Mouse (Mus musculus): ENCODE results near the gene Agk. TPM values are rescaled to one million over a fixed set of nuclear protein-coding genes. Genes with fewer than 3 reads are reported as not detected.

The Agk gene
- total RNA-seq, 2 experiments from 2014 or later, result 60.6 to 62.3 TPM

DNA sequence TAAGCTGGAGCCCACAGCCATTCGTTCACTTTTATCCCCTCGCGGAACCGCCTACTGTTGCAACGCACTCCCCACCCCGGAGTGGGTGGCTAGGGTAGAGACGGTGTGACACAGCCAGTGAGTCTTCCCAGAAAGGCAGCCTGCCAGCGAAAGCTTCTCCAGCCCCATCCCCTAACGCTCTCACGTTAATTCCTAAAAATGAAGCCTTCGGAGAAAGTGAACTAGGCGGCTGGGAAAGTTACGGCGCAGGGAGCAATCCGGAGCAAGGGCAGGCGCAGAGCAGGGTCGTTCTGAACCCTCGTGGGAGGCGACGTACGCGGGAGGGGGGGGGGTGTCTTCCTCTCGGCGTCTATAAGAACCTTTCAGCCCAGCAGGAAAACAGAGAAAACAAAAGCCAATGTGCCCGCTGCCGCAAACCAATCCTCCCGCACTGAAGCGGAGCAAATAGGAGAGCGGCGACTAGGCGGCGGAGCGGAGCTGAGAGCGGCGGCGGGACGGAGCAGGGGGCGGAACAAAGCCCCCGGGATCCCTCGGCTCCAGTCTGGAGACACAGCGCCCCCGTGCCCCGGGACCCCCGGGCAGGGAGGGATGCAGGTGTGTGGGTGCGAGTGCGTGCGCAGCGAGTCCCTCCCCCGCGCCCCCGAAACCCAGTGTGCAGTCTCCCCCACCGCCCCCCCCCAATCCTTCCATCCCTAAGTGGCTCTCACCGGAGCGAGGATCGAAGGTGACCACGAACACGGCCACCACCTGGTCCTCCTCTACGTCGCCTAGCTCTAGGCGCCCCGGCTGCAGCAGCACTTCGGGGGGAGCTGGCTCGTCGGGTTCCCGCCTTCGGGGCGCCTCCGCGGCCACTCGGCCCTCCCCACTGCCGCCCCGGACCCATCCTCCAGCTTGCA, 110.4 kb downstream of the Agk start:
- intact Hi-C loops (cut with DNase I), result loop anchor here (2.0 kb wide), 1 partner anchor 35 kb away; the partner anchor contains the start of gene Ssbp1
- peak; percentile 63 to 77 for DNase-seq (ENCODE audit: extremely low spot score in 1 of 2, low spot score in 2 of 2)

DNA sequence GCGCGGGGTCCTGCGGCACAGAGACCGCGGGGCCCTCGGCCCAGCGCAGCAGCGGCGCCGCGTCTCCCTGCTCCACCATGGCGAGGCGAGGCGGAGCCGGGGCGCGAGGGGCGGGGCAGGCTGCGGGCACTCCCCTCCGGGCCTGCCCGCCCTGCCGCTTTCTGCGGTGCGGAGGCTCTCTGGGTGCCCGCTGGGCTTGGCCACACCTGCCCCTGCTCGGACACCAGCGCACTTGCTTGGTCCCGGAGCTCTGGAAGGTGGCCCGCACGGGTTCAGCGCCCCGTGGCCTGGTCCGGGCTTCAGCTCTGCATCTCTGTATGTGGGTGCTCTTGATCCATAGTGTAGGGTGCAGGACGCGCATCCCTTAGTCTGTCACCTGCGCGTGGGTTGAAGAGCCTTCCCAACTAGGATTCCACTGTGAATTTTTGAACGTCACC, 111.1 kb downstream of the Agk start, which contains the start of gene E330009J07Rik:
E330009J07Rik (minus strand) TSS at position 89 of the 437 bp plus-strand sequence.
- intact Hi-C loops (cut with DNase I), result no loop called here
- DNase-seq (ENCODE audit: extremely low spot score in 1 of 2, low spot score in 2 of 2), result peak in 1 of 2 experiments; percentile 90

DNA sequence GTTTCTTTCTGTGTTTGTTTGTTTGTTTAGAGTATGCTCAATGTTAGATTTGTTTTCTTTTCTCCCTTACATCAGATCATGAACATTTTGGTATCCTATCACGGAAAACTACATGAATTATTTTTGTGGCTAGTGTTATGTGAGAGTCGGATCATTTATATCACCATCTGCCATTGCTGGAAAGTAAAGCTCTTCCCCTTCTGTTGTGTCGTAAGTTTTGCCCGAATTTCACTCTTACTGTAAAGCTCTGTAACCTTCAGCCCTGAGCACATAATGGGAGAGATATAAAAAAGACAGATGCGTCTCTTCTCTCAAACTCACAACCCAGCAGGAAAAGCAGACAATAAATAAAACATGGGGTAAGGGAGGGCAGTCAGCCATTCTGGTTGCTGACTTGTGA, 114.0 kb downstream of the Agk start, which contains the start of gene Wee2:
Wee2 (plus strand) TSS at position 153 of the 400 bp plus-strand sequence.
- DNase-seq (ENCODE audit: extremely low spot score in 1 of 2, low spot score in 2 of 2), result no peak
- intact Hi-C loops (cut with DNase I), result no loop called here

DNA sequence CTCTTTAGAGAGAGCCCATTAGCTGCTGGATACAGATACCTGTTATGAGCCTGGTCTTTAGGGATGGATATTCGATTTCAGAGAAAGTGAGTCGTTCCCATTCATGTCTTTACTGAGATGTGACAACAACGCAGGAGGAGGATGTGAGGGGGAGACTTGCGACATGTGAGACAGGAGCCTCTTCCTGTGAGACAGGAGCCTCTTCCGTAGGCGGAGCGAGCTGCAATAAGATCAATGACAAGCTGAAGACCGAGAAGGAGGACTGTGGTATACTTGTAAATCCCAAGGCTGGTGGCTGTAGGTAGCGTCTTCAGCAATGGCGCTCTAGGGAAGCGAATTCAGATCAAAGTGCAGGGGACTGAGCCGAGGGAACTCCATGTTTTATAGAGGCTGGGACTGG, 114.8 kb downstream of the Agk start:
- intact Hi-C loops (cut with DNase I), result no loop called here

DNA sequence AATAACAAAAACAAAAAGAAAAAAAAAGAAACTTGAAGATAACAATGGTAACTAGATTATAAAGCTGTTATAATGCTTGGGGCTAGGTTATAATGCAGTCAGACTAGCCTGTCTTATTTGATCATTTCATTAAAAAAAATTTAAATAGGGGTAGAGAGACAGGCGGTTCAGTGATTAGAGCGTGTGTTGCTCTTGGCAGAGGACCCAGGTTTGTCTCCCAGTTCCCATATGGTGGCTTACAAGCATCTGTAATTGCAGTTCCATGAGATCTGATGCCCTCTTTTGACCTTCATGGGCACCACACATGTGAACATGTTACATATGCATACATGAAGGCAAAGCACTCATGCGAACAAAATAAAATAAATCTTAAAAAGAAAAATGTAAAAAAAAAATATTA, 116.3 kb downstream of the Agk start:
- intact Hi-C loops (cut with DNase I), result no loop called here

More for the DNA sequence above, 114.8 kb downstream of the Agk start:
- no peak for DNase-seq (ENCODE audit: extremely low spot score in 1 of 2, low spot score in 2 of 2)

DNA sequence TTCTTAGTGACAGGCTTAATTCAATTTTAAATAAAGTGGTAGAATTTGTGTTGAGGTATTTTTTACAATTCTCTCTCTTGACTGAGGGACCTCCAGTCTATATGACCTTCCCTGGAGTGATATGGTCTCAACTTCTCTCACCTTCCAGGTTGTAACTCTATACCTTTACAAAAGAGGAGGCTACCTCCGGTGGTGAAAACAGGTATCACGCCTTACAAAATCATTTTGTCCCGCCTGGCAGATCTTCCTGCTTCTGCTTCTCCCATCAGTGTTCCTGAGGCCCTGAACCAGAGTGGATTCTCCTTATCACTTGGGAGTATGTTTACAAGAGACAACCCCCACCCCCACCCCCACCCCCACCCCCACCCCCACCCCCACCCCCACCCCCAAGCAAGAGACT, 116.8 kb downstream of the Agk start:
- DNase-seq (ENCODE audit: extremely low spot score in 1 of 2, low spot score in 2 of 2), result no peak
- intact Hi-C loops (cut with DNase I), result no loop called here

More for the DNA sequence above, 116.3 kb downstream of the Agk start:
- no peak for DNase-seq (ENCODE audit: extremely low spot score in 1 of 2, low spot score in 2 of 2)

DNA sequence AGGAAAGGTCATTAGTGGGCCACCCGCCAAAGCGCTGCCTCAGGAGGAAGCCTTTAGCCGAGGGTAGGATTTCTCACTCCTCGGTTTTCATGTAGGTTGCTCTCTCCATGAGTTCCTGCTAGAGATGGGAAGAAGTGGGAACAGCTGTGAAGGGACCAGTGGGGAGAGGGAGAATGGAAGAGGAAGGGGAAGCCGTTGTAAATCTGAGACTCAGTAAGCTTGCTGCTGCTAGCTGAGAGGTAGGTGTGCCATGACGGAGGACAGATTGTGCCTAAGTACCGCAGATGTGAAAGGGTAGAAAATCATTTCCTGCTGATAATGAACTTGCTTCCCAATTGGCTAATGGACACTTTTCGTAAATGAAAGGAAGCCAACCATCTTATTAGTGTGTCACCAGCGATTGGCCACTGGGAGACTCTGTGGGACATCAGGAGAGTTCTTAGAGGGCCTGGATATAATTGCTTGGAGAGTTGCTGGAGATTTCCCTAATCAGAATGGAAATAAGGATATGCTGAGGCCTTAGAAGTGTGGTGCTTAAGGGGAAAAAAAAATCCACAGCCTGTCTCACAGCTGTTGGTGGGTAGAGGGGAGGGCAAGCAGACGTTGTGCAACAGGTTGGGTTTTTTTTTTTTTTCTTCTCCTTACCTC, 118.4 kb downstream of the Agk start:
- intact Hi-C loops (cut with DNase I), result no loop called here
- DNase-seq (ENCODE audit: extremely low spot score in 1 of 2, low spot score in 2 of 2), result no peak

Other genes starting within 250 kb of the Agk start
- 10 to 100 TPM; 32.4 to 32.9 TPM for gene E330009J07Rik, start 111.0 kb downstream of the Agk start, total RNA-seq (2021)
- gene Wee2, start 113.9 kb downstream of the Agk start, total RNA-seq (2021), result under 1 TPM in 1 of 2 experiments, not detected in 1; 0.22 TPM
- gene Ssbp1, start 146.2 kb downstream of the Agk start, total RNA-seq (2021), result 10 to 100 TPM; 28.0 to 32.6 TPM
- not detected for gene Tas2r137, start 166.1 kb downstream of the Agk start, total RNA-seq (2021)
- gene Tas2r108, start 168.4 kb downstream of the Agk start, total RNA-seq (2021), result not detected
- not detected for gene Prss37, start 194.3 kb downstream of the Agk start, total RNA-seq (2021)
- gene Olfr461, start 229.9 kb downstream of the Agk start, total RNA-seq (2021), result not detected
- gene Olfr460, start 244.3 kb downstream of the Agk start, total RNA-seq (2021), result not detected